Mouse (Mus musculus): ENCODE measurements around the gene Mylip. TPM values are rescaled to one million over a fixed set of nuclear protein-coding genes. Genes with fewer than 3 reads are reported as not detected.
A peak's percentile ranks its signal among the peaks of the same experiment; 100 is the strongest.

Gene Mylip
- polyA plus RNA-seq, 1 experiment from 2014 or later = 12.9 TPM

DNA sequence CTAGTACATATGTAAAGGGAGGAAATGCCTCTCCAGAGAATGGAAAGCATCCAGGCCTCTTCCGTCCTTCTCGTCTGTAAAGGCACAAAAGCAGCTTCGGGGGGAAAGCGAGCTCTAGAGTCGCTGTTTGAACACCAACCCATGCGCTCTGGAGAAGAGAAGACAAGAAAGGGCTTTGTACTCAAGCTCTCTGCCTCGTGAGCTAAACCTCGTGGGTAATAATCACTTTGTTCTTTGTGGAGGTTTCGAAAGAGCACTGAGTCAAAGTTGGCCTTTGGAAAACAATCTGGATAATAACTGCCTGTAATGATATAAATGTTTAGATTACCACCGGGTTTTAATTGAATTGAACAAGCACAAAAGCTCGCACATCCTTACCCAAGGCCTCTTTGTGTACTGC lies 39.7 kb downstream of the Mylip start:
- Histone ChIP-seq H3K9me3 (replicated peaks; ENCODE audit: control insufficient read depth, low read length) (no peaks in the 10 kb centered on the region), H3K9ac (ENCODE audit: low read length) (no peak overlapping the region), H3K27me3 (ENCODE audit: control insufficient read depth, insufficient read depth, low read length) (no peaks in the 10 kb centered on the region), H3K4me1 (ENCODE audit: control insufficient read depth, insufficient read depth, low read length) (peaks cover 7% of the 10 kb centered on the region; the same call in 1 of the 2 replicates), H3K27ac (ENCODE audit: low read length) (peak overlapping the region; percentile 12; the same call in 1 of the 2 replicates), H3K36me3 (ENCODE audit: control insufficient read depth, insufficient read depth, low read length) (no peaks in the 10 kb centered on the region), H3K4me2 (ENCODE audit: low read depth, low read length) (no peak overlapping the region), H3K4me3 (replicated peaks; ENCODE audit: low read length) (no peak overlapping the region)
- WGBS = 35% methylated on average over 11 of the region's 11 CpGs
- no peak for ATAC-seq (ENCODE audit: insufficient read depth, low FRiP score)

DNA sequence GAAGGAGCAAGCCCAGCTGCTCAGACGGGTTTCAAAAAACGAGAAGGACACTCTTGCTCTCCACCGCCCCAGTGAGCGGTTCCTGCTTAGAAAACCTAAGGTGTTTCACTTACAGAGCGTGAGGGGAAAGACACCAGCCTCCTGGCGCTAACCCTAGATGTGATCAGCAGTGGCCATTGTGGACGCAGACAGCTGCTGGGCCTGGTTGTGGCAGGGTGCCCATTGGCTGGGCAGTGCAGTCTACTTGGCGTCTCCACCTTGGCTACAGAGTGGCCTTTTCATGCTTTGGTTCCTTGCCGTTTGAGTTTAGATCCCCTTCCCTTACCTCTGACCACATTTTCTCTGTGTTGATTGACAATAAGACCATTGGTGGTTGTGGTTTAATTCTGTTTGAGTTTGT lies 47.6 kb downstream of the Mylip start:
- no peak overlapping the region for H3K27ac ChIP-seq (ENCODE audit: low read length)
- 81% methylated on average over 9 of the region's 9 CpGs for WGBS

DNA sequence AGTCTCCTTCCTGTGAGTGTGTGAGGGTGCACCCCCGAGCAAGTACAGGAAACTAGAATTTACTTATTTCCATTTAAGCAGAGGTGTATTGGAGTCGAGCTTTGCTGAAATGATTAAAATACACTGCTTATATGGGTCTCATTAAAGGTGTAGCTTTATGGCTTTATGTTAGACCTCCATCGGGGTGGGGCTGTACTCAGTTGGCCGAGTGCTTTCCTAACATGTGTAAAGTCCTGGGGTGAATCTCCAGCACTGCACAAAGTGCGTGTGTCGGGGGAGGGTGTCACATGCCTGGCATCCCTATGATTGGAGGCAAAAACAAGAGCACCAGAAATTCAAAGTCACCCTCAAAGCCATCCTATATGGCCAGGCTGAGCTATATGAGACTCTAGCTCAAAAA lies 49.3 kb downstream of the Mylip start:
- H3K9me3 ChIP-seq (replicated peaks; ENCODE audit: control insufficient read depth, low read length) = no peaks in the 10 kb centered on the region
- ATAC-seq (ENCODE audit: insufficient read depth, low FRiP score) = no peak
- no peak overlapping the region for H3K4me2 ChIP-seq (ENCODE audit: low read depth, low read length)
- no peak overlapping the region for H3K4me3 ChIP-seq (replicated peaks; ENCODE audit: low read length)
- WGBS = 78% methylated on average over 6 of the region's 6 CpGs
- peaks cover 8% of the 10 kb centered on the region for H3K4me1 ChIP-seq (ENCODE audit: control insufficient read depth, insufficient read depth, low read length)
- no peak overlapping the region for H3K9ac ChIP-seq (ENCODE audit: low read length)
- no peaks in the 10 kb centered on the region for H3K36me3 ChIP-seq (ENCODE audit: control insufficient read depth, insufficient read depth, low read length)
- no peak overlapping the region for H3K27ac ChIP-seq (ENCODE audit: low read length)
- no peaks in the 10 kb centered on the region for H3K27me3 ChIP-seq (ENCODE audit: control insufficient read depth, insufficient read depth, low read length)

More for the DNA sequence above, 47.6 kb downstream of the Mylip start:
- Histone ChIP-seq H3K9ac (ENCODE audit: low read length) (no peak overlapping the region), H3K4me3 (replicated peaks; ENCODE audit: low read length) (no peak overlapping the region), H3K9me3 (replicated peaks; ENCODE audit: control insufficient read depth, low read length) (no peaks in the 10 kb centered on the region), H3K4me1 (ENCODE audit: control insufficient read depth, insufficient read depth, low read length) (peaks cover 3% of the 10 kb centered on the region; the same call in 1 of the 2 replicates), H3K36me3 (ENCODE audit: control insufficient read depth, insufficient read depth, low read length) (no peaks in the 10 kb centered on the region), H3K4me2 (ENCODE audit: low read depth, low read length) (no peak overlapping the region), H3K27me3 (ENCODE audit: control insufficient read depth, insufficient read depth, low read length) (no peaks in the 10 kb centered on the region)
- no peak for ATAC-seq (ENCODE audit: insufficient read depth, low FRiP score)

DNA sequence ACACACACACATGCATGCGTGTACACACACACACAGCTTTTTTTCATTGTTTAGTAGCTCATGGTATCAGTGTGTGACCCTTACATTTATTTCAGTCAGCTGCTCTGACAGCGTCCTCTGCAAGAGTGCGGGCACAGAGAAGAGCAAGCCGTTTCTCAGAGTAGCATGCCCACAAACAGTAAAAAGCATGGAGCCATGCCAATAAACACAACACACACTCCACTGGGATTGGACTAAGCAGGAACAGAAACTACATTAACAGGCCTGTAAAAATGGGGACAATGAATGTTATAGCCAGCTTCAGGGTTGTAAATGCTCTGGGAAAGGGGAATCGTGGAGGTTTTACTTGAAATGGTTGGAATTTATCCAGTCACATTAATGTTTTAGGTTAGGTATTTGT lies 50.7 kb downstream of the Mylip start:
- Histone ChIP-seq H3K4me1 (ENCODE audit: control insufficient read depth, insufficient read depth, low read length) (peaks cover 8% of the 10 kb centered on the region), H3K4me2 (ENCODE audit: low read depth, low read length) (no peak overlapping the region), H3K4me3 (replicated peaks; ENCODE audit: low read length) (no peak overlapping the region), H3K27me3 (ENCODE audit: control insufficient read depth, insufficient read depth, low read length) (no peaks in the 10 kb centered on the region), H3K36me3 (ENCODE audit: control insufficient read depth, insufficient read depth, low read length) (no peaks in the 10 kb centered on the region), H3K27ac (ENCODE audit: low read length) (no peak overlapping the region), H3K9ac (ENCODE audit: low read length) (no peak overlapping the region), H3K9me3 (replicated peaks; ENCODE audit: control insufficient read depth, low read length) (no peaks in the 10 kb centered on the region)
- 73% methylated on average over 5 of the region's 5 CpGs for WGBS
- no peak for ATAC-seq (ENCODE audit: insufficient read depth, low FRiP score)

DNA sequence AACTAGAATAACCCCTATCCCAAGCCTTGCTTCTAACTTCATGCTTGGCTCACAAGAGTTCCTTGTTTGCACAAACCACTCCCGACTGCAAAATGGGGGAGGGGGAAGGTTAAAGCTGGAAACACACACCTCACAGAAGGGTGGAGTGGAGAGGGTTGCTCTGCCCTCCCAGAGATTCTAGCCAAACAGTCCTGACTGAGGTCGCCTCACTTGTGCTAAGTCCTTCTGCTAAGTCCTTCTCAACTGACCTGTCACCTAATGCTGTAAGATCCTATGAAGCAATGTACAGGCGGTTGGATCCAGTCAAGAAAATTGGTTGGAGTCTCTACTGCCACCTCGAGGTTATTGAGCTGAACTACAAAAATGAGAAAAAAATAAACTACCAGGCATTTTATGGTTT lies 52.9 kb downstream of the Mylip start:
- H3K4me2 ChIP-seq (ENCODE audit: low read depth, low read length) = no peak overlapping the region
- H3K9ac ChIP-seq (ENCODE audit: low read length) = no peak overlapping the region
- H3K27ac ChIP-seq (ENCODE audit: low read length) = no peak overlapping the region
- no peaks in the 10 kb centered on the region for H3K36me3 ChIP-seq (ENCODE audit: control insufficient read depth, insufficient read depth, low read length)
- H3K27me3 ChIP-seq (ENCODE audit: control insufficient read depth, insufficient read depth, low read length) = no peaks in the 10 kb centered on the region
- H3K4me1 ChIP-seq (ENCODE audit: control insufficient read depth, insufficient read depth, low read length) = peaks cover 8% of the 10 kb centered on the region
- WGBS = 22% methylated on average over 4 of the region's 4 CpGs
- peak; percentile 83; the same call in 1 of the 2 replicates for ATAC-seq (ENCODE audit: insufficient read depth, low FRiP score)
- no peak overlapping the region for H3K4me3 ChIP-seq (replicated peaks; ENCODE audit: low read length)
- H3K9me3 ChIP-seq (replicated peaks; ENCODE audit: control insufficient read depth, low read length) = no peaks in the 10 kb centered on the region

DNA sequence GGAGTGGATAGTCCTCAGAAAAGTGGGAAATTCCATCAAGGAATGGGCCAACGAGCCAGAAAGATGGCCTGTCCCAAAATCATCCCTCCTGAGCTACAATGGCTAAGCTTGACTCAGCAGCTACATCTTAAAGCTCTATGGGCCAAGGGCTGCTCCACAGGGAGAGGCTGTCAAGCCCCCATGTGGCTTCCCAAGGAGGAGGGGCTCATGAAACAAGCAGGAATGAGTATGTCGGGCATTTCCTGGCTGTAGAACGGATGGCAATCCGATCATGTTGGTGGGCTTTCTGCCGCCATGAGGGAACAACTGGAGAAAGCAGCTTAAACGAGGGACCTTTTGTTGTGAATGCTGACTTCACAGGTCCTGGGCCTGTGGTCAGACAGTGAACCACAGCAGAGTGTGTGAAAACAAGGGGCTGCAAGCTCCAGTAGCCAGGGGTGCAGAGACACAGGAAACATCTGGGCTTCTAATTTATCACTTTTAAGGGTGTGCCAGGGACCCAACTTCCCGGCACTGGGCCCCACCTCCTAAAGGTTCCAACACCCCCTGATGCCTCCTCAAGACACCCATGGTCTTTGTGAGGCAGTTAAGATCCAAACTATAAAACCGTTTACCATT lies 53.5 kb downstream of the Mylip start:
- ATAC-seq (ENCODE audit: insufficient read depth, low FRiP score) = no peak
- H3K4me3 ChIP-seq (replicated peaks; ENCODE audit: low read length) = no peak overlapping the region
- H3K4me1 ChIP-seq (ENCODE audit: control insufficient read depth, insufficient read depth, low read length) = peaks cover 8% of the 10 kb centered on the region
- no peaks in the 10 kb centered on the region for H3K27me3 ChIP-seq (ENCODE audit: control insufficient read depth, insufficient read depth, low read length)
- H3K36me3 ChIP-seq (ENCODE audit: control insufficient read depth, insufficient read depth, low read length) = no peaks in the 10 kb centered on the region
- H3K9ac ChIP-seq (ENCODE audit: low read length) = no peak overlapping the region
- 63% methylated on average over 8 of the region's 8 CpGs for WGBS
- H3K4me2 ChIP-seq (ENCODE audit: low read depth, low read length) = no peak overlapping the region
- no peaks in the 10 kb centered on the region for H3K9me3 ChIP-seq (replicated peaks; ENCODE audit: control insufficient read depth, low read length)
- H3K27ac ChIP-seq (ENCODE audit: low read length) = no peak overlapping the region

DNA sequence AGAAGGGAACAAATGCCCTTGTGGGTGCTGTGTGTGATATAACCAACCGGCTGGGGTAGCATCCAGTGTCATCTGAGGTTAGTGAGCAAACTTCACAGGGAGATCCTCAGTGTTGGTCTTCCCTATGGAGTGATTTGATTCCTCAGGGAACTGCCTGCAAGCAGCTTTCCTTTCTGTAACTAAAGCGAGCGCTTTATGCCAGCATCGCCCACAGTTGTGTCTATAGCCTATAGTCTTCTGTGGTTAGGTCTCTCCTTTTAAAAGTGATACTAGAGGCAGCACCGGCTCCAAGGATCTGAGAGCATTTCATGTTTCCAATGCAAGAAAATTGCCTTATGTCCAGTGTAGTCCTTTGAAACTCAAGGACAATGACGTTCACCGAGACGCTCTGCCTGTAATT lies 54.7 kb downstream of the Mylip start:
- no peak for ATAC-seq (ENCODE audit: insufficient read depth, low FRiP score)
- Histone ChIP-seq H3K27me3 (ENCODE audit: control insufficient read depth, insufficient read depth, low read length) (no peaks in the 10 kb centered on the region), H3K9me3 (replicated peaks; ENCODE audit: control insufficient read depth, low read length) (no peaks in the 10 kb centered on the region), H3K4me1 (ENCODE audit: control insufficient read depth, insufficient read depth, low read length) (peaks cover 8% of the 10 kb centered on the region), H3K27ac (ENCODE audit: low read length) (no peak overlapping the region), H3K4me2 (ENCODE audit: low read depth, low read length) (no peak overlapping the region), H3K36me3 (ENCODE audit: control insufficient read depth, insufficient read depth, low read length) (no peaks in the 10 kb centered on the region), H3K4me3 (replicated peaks; ENCODE audit: low read length) (no peak overlapping the region), H3K9ac (ENCODE audit: low read length) (no peak overlapping the region)
- WGBS = 85% methylated on average over 8 of the region's 8 CpGs

DNA sequence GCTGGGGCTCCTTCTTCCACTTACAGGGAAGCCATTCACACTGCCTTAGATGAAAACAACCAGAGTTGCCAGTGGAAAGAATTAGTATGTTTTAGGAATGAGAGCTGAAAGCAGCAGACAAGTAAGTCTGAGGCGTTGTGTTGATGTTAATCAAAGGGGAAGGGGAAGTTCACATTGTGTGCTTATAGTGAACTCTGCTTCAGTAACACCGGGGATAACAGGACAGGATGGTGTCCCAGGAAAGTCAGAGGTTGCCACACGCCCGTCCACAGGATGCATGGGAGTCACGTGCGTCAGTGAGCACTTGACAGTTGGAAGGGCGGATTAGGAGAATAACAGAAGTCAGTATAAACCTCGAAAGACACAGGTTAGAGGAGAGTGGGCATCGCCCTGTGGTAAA lies 55.1 kb downstream of the Mylip start:
- Histone ChIP-seq H3K4me1 (ENCODE audit: control insufficient read depth, insufficient read depth, low read length) (peaks cover 8% of the 10 kb centered on the region), H3K27ac (ENCODE audit: low read length) (no peak overlapping the region), H3K9ac (ENCODE audit: low read length) (no peak overlapping the region), H3K36me3 (ENCODE audit: control insufficient read depth, insufficient read depth, low read length) (no peaks in the 10 kb centered on the region), H3K27me3 (ENCODE audit: control insufficient read depth, insufficient read depth, low read length) (no peaks in the 10 kb centered on the region), H3K9me3 (replicated peaks; ENCODE audit: control insufficient read depth, low read length) (no peaks in the 10 kb centered on the region), H3K4me3 (replicated peaks; ENCODE audit: low read length) (no peak overlapping the region), H3K4me2 (ENCODE audit: low read depth, low read length) (no peak overlapping the region)
- WGBS = 67% methylated on average over 9 of the region's 9 CpGs
- no peak for ATAC-seq (ENCODE audit: insufficient read depth, low FRiP score)

DNA sequence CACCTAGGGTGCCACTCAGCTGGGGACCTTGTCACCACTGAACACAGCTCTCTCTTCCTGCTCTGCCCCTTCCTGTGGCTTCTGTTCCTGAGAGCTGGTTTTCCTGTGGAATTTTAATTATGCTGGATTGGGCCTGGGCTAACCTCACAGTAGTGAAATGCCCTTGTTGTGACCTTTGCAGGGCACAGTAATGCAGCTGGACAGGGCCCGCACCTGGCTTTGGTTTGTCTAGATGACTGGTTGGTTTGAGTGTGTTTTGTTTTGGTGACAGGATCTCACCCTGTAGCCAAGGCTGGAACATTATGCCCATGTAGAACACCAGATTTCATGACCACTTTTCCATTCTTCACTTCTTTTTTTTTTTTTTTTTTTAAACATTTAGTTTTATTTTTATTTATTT lies 57.1 kb downstream of the Mylip start:
- H3K4me2 ChIP-seq (ENCODE audit: low read depth, low read length) = no peak overlapping the region
- H3K27ac ChIP-seq (ENCODE audit: low read length) = no peak overlapping the region
- no peaks in the 10 kb centered on the region for H3K9me3 ChIP-seq (replicated peaks; ENCODE audit: control insufficient read depth, low read length)
- no peaks in the 10 kb centered on the region for H3K27me3 ChIP-seq (ENCODE audit: control insufficient read depth, insufficient read depth, low read length)
- H3K4me1 ChIP-seq (ENCODE audit: control insufficient read depth, insufficient read depth, low read length) = peaks cover 8% of the 10 kb centered on the region
- 67% methylated on average over 1 of the region's 1 CpGs for whole genome bisulfite sequencing
- H3K9ac ChIP-seq (ENCODE audit: low read length) = no peak overlapping the region
- H3K36me3 ChIP-seq (ENCODE audit: control insufficient read depth, insufficient read depth, low read length) = no peaks in the 10 kb centered on the region
- no peak for ATAC-seq (ENCODE audit: insufficient read depth, low FRiP score)
- H3K4me3 ChIP-seq (replicated peaks; ENCODE audit: low read length) = no peak overlapping the region

Data from stomach, embryonic 16.5 days (tissue).